Mouse (Mus musculus) thymus, adult 2 months (tissue): ENCODE data around the gene Serpina6. TPM values are rescaled to one million over a fixed set of nuclear protein-coding genes. Genes with fewer than 3 reads are reported as not detected.
"Not testable (repeated sequence)": the region's sequence is repeated elsewhere in the genome, so short reads cannot be mapped to it uniquely, and the experiment has no call there.

ENCODE experiments used
- DNase-seq: peaks from one replicate; pipeline ENCODE4 v3.0.0; 2021
- H3K27ac ChIP-seq: fragments of 200-500 bp; 2 replicates; pipeline ENCODE4 v1.5.1; 2012; ENCODE audit warnings: low read length, control low read depth; ENCODE audit not compliant: control insufficient read depth, insufficient read depth
- H3K27me3 ChIP-seq: fragments of 200-500 bp; 2 replicates; pipeline ENCODE4 v1.6.1; 2012; ENCODE audit warnings: mild to moderate bottlenecking, low read length, moderate library complexity, mixed read lengths; ENCODE audit not compliant: control insufficient read depth, insufficient read depth
- H3K36me3 ChIP-seq: fragments of 200-500 bp; 2 replicates; pipeline ENCODE4 v1.6.1; 2012; ENCODE audit warnings: mild to moderate bottlenecking, low read length, moderate library complexity; ENCODE audit not compliant: control insufficient read depth, insufficient read depth
- H3K4me1 ChIP-seq: fragments of 200-500 bp; replicated peaks from 2 replicates; pipeline ENCODE4 v1.6.1; 2012; ENCODE audit warnings: low read length; ENCODE audit not compliant: control insufficient read depth, insufficient read depth
- H3K4me3 ChIP-seq: fragments of 200-500 bp; 2 replicates; pipeline ENCODE4 v1.5.1; 2012; ENCODE audit warnings: mild to moderate bottlenecking, low read length, control low read depth, moderate library complexity; ENCODE audit not compliant: control insufficient read depth, insufficient read depth
- CTCF ChIP-seq: fragments of 200-500 bp; IDR thresholded peaks from 2 replicates; pipeline ENCODE4 v1.5.1; 2012; ENCODE audit warnings: mild to moderate bottlenecking, control low read depth, low read length, moderate library complexity, borderline replicate concordance; ENCODE audit not compliant: control insufficient read depth, poor library complexity, insufficient read depth; ENCODE audit errors: extremely low read depth
- POLR2A ChIP-seq: fragments of 200-500 bp; IDR thresholded peaks from 2 replicates; pipeline ENCODE4 v1.6.1; 2012; ENCODE audit warnings: mild to moderate bottlenecking, low read length, control low read depth, moderate library complexity; ENCODE audit not compliant: control insufficient read depth, poor library complexity, insufficient read depth; ENCODE audit errors: extremely low read depth
- WGBS: fragments of 180-500 bp; shearing (Covaris S2); methylation state at CpG from one replicate; pipeline ENCODE4 v1.1.7; 2018; 5-methylcytosine and 5-hydroxymethylcytosine counted together
- polyA plus RNA-seq: library from polyadenylated mRNA; depleted of rRNA; stranded (reverse); fragments of >200 nt; gene quantifications from 2 replicates; pipeline ENCODE4 v1.2.3, GENCODE M21; 2012

The Serpina6 gene
- polyA plus RNA-seq, 1 experiment = not detected

DNA sequence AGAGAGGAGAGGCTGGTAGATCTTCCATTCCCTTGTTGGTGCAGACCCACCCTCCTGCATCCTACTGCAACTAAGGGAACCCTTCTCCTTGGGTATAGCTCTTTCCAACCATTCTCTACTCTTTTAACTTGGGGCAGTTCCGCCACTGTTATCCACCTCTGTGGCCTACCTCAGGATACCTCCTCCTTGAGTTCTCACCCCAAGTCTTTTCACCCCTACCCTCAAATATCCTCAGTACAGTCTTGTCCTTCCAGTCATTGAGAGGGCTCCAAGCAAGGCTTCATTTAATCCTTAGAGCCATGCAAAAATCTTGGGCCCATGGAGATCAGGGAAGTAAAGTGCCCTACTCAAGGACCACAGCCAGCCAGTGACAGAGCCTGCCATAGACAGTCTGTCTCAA is 19.0 kb upstream of the Serpina6 start, which contains the start of gene Serpina16:
TSS of gene Serpina16 (minus strand) at position 101 of the 400 bp plus-strand sequence.
- 97% methylated on average over 1 of the region's 1 CpGs for whole genome bisulfite sequencing
- no peaks in the 10 kb centered on the region for H3K36me3 ChIP-seq
- H3K27ac ChIP-seq = no peak within 1 kb of the TSS
- TF ChIP-seq CTCF = no peak
- TF ChIP-seq POLR2A = no peak
- no peaks in the 10 kb centered on the region for H3K4me1 ChIP-seq
- DNase-seq = no peak
- no peak within 1 kb of the TSS for H3K4me3 ChIP-seq
- no peaks in the 10 kb centered on the region for H3K27me3 ChIP-seq

DNA sequence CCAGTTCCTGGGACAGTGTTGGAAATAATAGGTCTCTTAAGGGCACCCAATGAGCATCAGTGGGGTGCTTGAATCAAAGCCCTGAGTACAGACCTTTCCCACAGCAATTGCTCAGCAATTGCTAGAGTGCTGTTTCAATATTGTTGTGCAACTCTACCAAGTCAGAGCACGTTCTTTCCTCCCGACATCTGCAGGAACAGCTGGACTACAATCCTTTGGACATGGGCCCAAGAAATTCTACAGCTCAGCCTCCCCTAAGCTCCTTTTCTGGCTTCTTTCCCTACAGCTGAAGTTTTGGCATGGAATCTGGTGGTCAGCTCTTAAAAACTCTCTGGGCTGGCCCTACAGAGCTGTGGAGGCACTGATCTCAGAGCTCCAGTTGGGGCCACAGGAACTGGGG is 16.2 kb upstream of the Serpina6 start:
- no peaks in the 10 kb centered on the region for H3K27me3 ChIP-seq
- no peak for DNase-seq
- WGBS = 91% methylated on average over 2 of the region's 2 CpGs

DNA sequence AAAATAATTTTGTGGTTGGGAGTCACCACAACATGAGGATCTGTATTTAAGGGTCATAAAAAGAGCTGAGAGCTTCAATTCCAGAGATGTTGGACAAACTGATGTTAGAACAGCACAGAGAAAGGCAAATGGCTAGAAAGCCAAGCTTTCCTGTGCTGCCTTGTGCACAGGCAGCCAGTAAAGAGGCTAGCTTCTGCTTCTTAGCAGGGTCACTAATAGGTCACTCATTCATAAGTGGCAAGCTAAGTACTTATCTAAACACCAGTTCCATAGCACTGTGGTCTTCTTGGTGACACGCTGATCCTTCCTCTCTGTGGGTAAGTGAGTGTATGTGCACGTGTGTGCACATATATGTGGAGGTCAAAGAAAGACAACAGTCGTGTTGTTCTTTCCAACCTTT is 14.5 kb upstream of the Serpina6 start:
- Histone ChIP-seq H3K36me3 (no peaks in the 10 kb centered on the region), H3K4me3 (no peak overlapping the region), H3K27ac (no peak overlapping the region), H3K27me3 (no peaks in the 10 kb centered on the region), H3K4me1 (no peaks in the 10 kb centered on the region)
- no peak for DNase-seq
- 79% methylated on average over 3 of the region's 3 CpGs for WGBS
- TF ChIP-seq CTCF (no peak), POLR2A (no peak)

More for the DNA sequence above, 16.2 kb upstream of the Serpina6 start:
- TF ChIP-seq CTCF (no peak), POLR2A (no peak)
- H3K36me3 ChIP-seq = no peaks in the 10 kb centered on the region
- H3K4me1 ChIP-seq = no peaks in the 10 kb centered on the region
- H3K27ac ChIP-seq = no peak overlapping the region
- H3K4me3 ChIP-seq = no peak overlapping the region

DNA sequence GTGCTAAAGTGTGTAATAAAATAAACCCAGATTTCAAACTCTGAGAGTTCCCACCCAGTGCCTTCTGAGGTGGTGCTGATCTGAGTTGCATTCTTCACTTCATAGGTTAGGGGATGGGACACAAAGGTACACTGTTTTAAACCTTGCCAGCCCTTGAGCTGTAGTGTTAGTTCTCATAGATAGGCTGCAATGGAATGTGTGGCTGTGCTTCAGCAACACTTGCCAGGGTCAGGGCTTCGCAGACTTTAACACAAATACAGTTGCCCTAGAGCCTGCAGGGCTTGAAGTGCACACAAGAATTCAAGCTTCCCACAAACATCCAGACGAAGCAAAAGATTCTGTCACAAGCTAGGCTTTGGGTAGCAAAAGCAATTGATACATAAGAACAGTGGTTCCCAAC is 14.0 kb upstream of the Serpina6 start:
- TF ChIP-seq CTCF = no peak
- no peak for TF ChIP-seq POLR2A
- WGBS = 72% methylated on average over 2 of the region's 2 CpGs

DNA sequence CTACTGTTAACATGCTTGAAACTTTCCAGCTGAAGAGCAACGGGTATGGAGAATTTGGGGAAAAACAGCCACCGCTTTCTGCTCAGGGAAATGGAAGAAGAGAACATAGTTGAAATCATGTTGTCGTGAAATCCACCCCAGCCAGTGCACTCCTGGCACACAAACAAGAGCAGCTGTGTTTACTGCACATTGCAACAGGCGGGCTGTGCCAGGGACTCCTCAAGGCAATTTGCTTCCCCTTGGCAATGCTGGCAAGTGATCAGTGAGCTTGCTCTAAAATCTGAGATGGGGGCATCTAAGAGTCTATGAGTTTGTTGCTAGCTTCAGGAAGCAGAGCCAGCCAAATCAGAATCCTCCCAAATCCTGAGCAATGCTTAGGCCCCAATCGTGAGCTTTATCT is 13.3 kb upstream of the Serpina6 start:
- 90% methylated on average over 5 of the region's 5 CpGs for WGBS
- H3K27ac ChIP-seq = no peak overlapping the region
- no peak for DNase-seq
- no peaks in the 10 kb centered on the region for H3K27me3 ChIP-seq
- H3K36me3 ChIP-seq = no peaks in the 10 kb centered on the region
- no peaks in the 10 kb centered on the region for H3K4me1 ChIP-seq
- no peak overlapping the region for H3K4me3 ChIP-seq
- no peak for TF ChIP-seq CTCF
- no peak for TF ChIP-seq POLR2A

More for the DNA sequence above, 14.0 kb upstream of the Serpina6 start:
- H3K4me3 ChIP-seq = no peak overlapping the region
- no peaks in the 10 kb centered on the region for H3K4me1 ChIP-seq
- H3K27ac ChIP-seq = no peak overlapping the region
- no peaks in the 10 kb centered on the region for H3K36me3 ChIP-seq
- no peaks in the 10 kb centered on the region for H3K27me3 ChIP-seq
- DNase-seq = no peak

DNA sequence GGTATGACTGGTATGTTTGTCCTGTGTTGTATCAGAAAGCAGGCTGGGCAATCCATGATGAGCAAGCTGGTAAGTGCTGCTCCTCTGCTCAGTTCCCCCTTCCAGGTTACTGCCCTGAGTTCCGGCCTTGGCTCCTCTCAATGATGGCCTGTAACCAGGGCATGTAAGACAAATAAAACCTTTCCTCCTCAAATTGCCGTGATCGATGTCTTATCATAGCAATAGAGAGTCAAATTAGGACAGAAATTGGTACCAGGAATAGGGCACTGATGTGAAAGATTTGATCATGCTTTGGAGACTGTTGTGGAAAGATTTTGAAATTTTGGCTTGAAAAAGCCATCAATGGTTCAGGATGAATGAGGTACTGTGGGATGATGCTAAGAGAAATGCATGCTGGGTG is 8.3 kb upstream of the Serpina6 start:
- no peaks in the 10 kb centered on the region for H3K27me3 ChIP-seq
- no peaks in the 10 kb centered on the region for H3K36me3 ChIP-seq
- H3K27ac ChIP-seq = no peak overlapping the region
- DNase-seq = no peak
- TF ChIP-seq CTCF (no peak), POLR2A (no peak)
- WGBS = 98% methylated on average over 3 of the region's 3 CpGs
- H3K4me1 ChIP-seq = no peaks in the 10 kb centered on the region
- H3K4me3 ChIP-seq = no peak overlapping the region

DNA sequence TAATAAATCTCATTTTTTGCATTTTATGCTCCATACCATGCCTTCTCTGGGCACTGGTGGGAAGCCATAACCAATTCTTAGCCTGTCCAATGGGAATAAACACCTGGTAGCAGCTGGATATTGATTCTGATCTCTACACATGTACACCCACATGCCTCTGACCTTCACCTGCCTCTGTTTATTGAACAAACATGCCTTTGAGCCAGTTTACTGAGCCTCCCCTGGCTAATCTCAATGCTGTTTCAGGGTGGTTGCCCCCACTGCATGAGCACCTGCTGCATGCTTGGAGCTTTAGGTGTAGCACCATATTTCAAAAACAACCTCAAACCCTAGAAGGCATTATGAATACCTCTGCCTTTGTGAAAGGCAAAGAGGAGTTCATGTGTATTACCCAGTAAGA is 5.0 kb upstream of the Serpina6 start:
- H3K4me3 ChIP-seq, H3K4me1 ChIP-seq, DNase-seq, H3K27ac ChIP-seq, H3K27me3 ChIP-seq, H3K36me3 ChIP-seq: not testable (repeated sequence)
